Comparison of ENCODE assay signal across 14 mouse cellular contexts in the genomic region with DNA sequence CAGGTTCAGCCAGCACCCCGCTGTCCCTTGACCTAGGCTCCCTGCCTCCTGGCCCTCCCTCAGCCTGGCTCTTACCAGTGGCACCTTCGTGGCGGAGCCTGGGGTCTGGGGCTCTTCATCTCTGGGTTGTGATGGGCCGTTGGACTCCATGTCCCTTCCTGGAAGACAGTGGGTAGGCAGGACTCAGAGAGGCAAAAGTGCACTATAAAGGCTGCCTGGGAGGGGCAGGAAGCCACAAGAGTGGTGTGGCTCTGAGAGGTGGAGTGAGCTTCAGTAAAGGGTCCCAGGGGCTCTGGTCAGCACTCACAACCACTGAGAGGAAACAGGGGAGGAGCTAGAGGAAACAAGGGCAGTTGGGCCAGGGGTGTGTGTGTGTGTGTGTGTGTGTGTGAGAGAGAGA. TPM values are rescaled to one million over a fixed set of nuclear protein-coding genes. Genes with fewer than 3 reads are reported as not detected.
A peak's percentile ranks its signal among the peaks of the same experiment; 100 is the strongest.
DNase-seq lines count a peak whose midpoint lies in the region; TF ChIP-seq lines count a peak whose summit lies in the region.
"Had no signal": no experiment of that assay in that cellular context is flagged by ENCODE, and none has a peak within 500 bp of the region (broad histone marks: within the 10 kb centered on the region; RNA-seq: fewer than 3 reads in every experiment).

No protein-coding gene starts in this region.

- peak overlapping the region; percentile 3; the same call in 1 of the 2 replicates for H3K27ac ChIP-seq in gastrocnemius, adult 2 months
- H3K27ac ChIP-seq in hindbrain, embryonic 10.5 days: no peak overlapping the region

- TF ChIP-seq CTCF in gastrocnemius, adult 2 months (IDR thresholded peaks at IDR 0.05): no peak

- H3K9me3 ChIP-seq in hindbrain, embryonic 10.5 days: no peaks in the 10 kb centered on the region

- peaks cover 23% of the 10 kb centered on the region for H3K4me1 ChIP-seq in hindbrain, embryonic 10.5 days (replicated peaks)

- WGBS in hindbrain, embryonic 10.5 days: 76% methylated on average over 4 of the region's 4 CpGs

- no peak overlapping the region for H3K4me3 ChIP-seq in gastrocnemius, adult 2 months
- no peak overlapping the region for H3K4me3 ChIP-seq in hindbrain, embryonic 10.5 days

- intact Hi-C loops in gastrocnemius, adult 2 months (cut with DNase I): no loop called here
- intact Hi-C loops in gastrocnemius, postnatal 14 days (cut with DNase I; ENCODE audit: low total_unique reads): no loop called here
- intact Hi-C loops in left cerebral cortex, postnatal 36 days (cut with DNase I): no loop called here

- no peak for DNase-seq in gastrocnemius, adult 2 months
- no peak for DNase-seq in gastrocnemius, postnatal 14 days
- DNase-seq in spleen, adult 18-20 months: peak; percentile 41 to 51
- no peak for DNase-seq in spleen, postnatal 4 days (ENCODE audit: low spot score in 2 of 2)
- peak; percentile 69 for DNase-seq in induced T-regulatory cell, adult 2 months (ENCODE audit: low read depth)
- DNase-seq in spleen, postnatal 10 days (ENCODE audit: low spot score in 2 of 2): peak; percentile 10 to 26
- no peak for DNase-seq in left cerebral cortex, postnatal 36 days (ENCODE audit: low spot score in 2 of 2)
- DNase-seq in hindbrain, embryonic 10.5 days (ENCODE audit: low spot score): no peak
- DNase-seq: cerebellum, postnatal 36 days; lung, adult 2 months had no signal

- H3K36me3 ChIP-seq in hindbrain, embryonic 10.5 days: peaks cover 43% of the 10 kb centered on the region

- no peaks in the 10 kb centered on the region for H3K27me3 ChIP-seq in hindbrain, embryonic 10.5 days (ENCODE audit: insufficient read depth, poor library complexity, severe bottlenecking)

RNA-seq across cellular contexts. Expression of a gene that starts 27.7 kb away (rescaled TPM):
- 1 to 10 TPM; 3.0 to 4.1 TPM for total RNA-seq in gastrocnemius, adult 2 months (2021)
- 1 to 10 TPM; 3.2 to 4.0 TPM for total RNA-seq in gastrocnemius, postnatal 14 days (2021)
- 1 to 10 TPM in 1 of 2 experiments, under 1 TPM in 1; 0.86 to 1.6 TPM for total RNA-seq in left cerebral cortex, postnatal 36 days (2021)
- polyA plus RNA-seq in hindbrain, embryonic 10.5 days (2016; fragmentation: Nextera tagmentation; extraction: Ambion mirVana): 0.30 and 0.50 TPM in 2 replicates

RNA-seq across cellular contexts. Expression of a gene that starts 43.4 kb away (rescaled TPM):
- 10 to 100 TPM; 12.7 to 18.4 TPM for total RNA-seq in gastrocnemius, adult 2 months (2021)
- total RNA-seq in gastrocnemius, postnatal 14 days (2021): 10 to 100 TPM; 27.8 to 29.4 TPM
- 10 to 100 TPM; 31.3 to 43.6 TPM for total RNA-seq in left cerebral cortex, postnatal 36 days (2021)
- polyA plus RNA-seq in hindbrain, embryonic 10.5 days (2016; fragmentation: Nextera tagmentation; extraction: Ambion mirVana): 15.8 and 20.8 TPM in 2 replicates

RNA-seq across cellular contexts. Expression of a gene that starts 53.4 kb away (rescaled TPM):
- 1 to 10 TPM in 1 of 2 experiments, under 1 TPM in 1; 0.26 to 1.3 TPM for total RNA-seq in gastrocnemius, adult 2 months (2021)
- total RNA-seq in gastrocnemius, postnatal 14 days (2021): not detected
- not detected for total RNA-seq in left cerebral cortex, postnatal 36 days (2021)
- not detected in 2 replicates for polyA plus RNA-seq in hindbrain, embryonic 10.5 days (2016; fragmentation: Nextera tagmentation; extraction: Ambion mirVana)
- total RNA-seq: left cerebral cortex, adult 18-20 months had no signal
- polyA plus RNA-seq: brain, embryonic 14.5 days; heart, postnatal 0 days; kidney, embryonic 16.5 days; lung, adult 2 months had no signal

Comparison
In these comparisons a context has a peak if more than half of its experiments do, and no peak if none do; other contexts are left out.
1. DNase-seq: peak in spleen, adult 18-20 months (2 of 2), induced T-regulatory cell, adult 2 months (single experiment) and spleen, postnatal 10 days (2 of 2); none in gastrocnemius, adult 2 months (single experiment), gastrocnemius, postnatal 14 days (single experiment), spleen, postnatal 4 days (0 of 2), left cerebral cortex, postnatal 36 days (0 of 2) and hindbrain, embryonic 10.5 days (single experiment).